Mouse (Mus musculus): ENCODE measurements around the gene Akt1.

GRCm38 (mm10) chr12:112643126-112643525 is 31.6 kb downstream of the Akt1 start:
- TF ChIP-seq CTCF (IDR thresholded peaks at IDR 0.05; ENCODE audit: extremely low read depth, insufficient read length, insufficient replicate concordance, low read depth, low read length): no peak
- no peak for TF ChIP-seq POLR2A (IDR thresholded peaks at IDR 0.05; ENCODE audit: low read depth, low read length)
